Mouse (Mus musculus) urinary bladder, adult 2 months (tissue): ENCODE measurements at regions not wholly inside any gene's neighbourhood (a gene's known extent, or its start where the extent isn't known, plus 50 kb on each side); places are given as distances from the start of the nearest gene placed in this dataset.

Experiments used
- DNase-seq: peaks from one replicate; pipeline ENCODE4 v3.0.0; 2022; ENCODE audit warnings: low spot score

GRCm38 (mm10) chr15:59794871-59795270 lies 221.5 kb downstream of the 4933412E24Rik start:
- DNase-seq = no peak

DNA sequence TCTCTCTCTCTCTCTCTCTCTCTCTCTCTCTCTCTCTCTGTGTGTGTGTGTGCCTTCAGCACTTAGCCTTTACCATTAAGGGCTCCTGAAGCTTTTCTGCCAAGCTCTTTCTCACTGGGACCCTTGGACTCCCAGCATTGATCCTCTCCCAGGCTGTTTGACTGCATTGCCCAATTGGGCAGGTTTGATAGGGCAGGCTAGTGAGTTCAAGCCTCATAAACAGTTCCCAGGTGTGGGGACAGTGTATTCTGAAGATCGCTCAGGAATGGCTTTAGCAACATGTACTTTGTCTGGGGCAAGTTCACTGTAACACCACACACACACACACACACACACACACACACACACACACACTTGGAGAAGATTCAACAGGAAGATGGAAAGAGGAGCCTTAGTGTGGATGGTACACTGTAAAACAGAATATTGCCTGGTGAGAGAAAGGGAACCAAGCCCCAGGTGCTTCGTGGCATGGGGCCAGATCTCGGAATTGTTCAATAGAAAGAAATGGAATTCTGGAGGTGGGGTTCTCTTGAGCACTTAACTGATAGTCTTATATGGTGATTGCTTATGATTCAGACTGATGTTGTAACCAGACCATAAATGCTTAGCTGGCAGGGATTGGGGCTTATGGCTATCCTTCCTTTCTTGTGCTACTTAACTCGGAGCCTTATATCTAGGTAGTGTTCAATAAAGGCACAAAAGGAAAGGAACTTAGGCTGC lies 229.5 kb downstream of the 4933412E24Rik start:
- DNase-seq = no peak

- no peak for DNase-seq
Observed at GRCm38 (mm10) chr15:59785981-59786380, 230.4 kb downstream of the 4933412E24Rik start.

DNA sequence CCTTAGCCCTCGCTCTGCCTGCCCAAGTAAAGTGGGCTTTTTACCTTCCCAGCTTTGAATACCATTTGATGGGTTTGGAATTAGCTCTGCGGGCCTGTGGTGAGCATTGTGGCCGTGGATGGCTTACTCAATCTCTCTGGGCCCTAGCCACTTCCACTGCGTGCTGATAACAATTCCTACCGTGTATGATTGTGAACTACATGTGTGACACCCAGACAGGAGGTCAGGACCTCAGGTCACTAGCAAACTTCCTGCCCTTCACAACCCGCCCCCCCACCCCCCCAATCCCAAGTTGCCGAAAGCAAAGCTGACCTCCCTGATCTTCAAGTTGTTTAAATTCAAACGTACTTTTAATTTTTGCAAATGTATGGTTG lies 231.9 kb downstream of the 4933412E24Rik start:
- DNase-seq = no peak

- DNase-seq = peak; percentile 33
Observed at GRCm38 (mm10) chr15:59783782-59784555, 232.4 kb downstream of the 4933412E24Rik start.

- DNase-seq = no peak
Observed at GRCm38 (mm10) chr15:59783393-59783781, 233.0 kb downstream of the 4933412E24Rik start.

DNA sequence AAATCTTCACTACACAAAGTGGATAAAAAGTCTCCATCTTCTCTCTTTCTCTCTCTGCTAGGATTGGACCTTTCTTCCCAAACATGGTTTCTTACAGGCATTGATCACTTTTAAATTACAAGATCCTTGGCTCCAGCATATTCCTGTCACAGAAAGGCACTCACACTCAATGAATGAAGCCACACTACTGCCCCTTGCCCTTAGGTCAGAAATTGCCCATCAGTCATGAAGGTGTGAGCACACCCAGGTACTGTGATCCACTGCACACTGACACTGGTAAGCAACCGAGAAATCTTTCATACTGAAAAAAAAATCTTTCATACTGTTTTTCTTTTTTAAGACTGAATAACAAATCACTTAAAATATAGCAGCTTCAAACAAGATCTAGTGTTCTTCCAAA lies 235.9 kb downstream of the 4933412E24Rik start:
- DNase-seq = no peak

GRCm38 (mm10) chr15:59777307-59777871 lies 239.0 kb downstream of the 4933412E24Rik start:
- DNase-seq = peak; percentile 56

GRCm38 (mm10) chr15:59775781-59776180 lies 240.6 kb downstream of the 4933412E24Rik start:
- DNase-seq = no peak

DNA sequence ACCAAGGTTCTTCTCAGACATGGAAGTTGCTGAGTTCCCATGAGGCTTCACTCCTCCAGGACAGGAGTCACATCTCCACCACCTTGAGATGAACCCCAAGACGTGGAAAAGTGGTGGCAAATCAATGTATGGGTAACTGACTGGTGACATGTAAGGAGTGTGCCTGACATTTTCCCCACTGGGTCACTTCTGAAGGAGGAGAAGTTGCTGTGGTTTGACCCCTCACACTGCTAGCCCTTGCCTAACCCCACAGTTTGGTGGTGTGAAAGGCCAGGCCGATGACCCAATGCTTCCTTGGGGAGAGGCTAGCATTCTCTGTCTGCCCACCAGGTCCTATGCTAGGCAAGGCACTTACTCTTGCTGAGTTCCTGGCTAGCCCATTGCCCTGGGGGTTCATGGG lies 242.4 kb downstream of the 4933412E24Rik start:
- DNase-seq = no peak

DNA sequence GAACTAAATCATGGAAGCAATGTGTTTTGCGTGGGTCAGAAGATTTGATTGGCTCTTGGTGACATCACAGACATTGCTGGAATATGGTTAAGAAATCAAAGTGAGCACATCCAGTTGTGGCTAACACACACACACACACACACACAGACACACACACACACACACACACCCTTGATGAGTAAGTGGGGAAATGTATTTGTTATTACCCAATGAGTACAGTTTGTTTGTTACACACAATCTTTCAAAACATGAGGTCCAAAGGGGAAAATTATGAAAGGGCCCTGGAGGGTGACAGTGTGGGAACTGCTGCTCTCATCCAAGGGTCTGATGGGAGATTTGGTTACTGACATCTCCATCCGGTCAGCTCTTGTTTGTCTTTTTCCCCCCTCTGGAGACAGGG lies 243.8 kb downstream of the 4933412E24Rik start:
- DNase-seq = no peak

GRCm38 (mm10) chr15:59762061-59762460 lies 254.4 kb downstream of the 4933412E24Rik start:
- no peak for DNase-seq

GRCm38 (mm10) chr15:59760490-59760889 lies 255.9 kb downstream of the 4933412E24Rik start:
- DNase-seq = no peak

DNA sequence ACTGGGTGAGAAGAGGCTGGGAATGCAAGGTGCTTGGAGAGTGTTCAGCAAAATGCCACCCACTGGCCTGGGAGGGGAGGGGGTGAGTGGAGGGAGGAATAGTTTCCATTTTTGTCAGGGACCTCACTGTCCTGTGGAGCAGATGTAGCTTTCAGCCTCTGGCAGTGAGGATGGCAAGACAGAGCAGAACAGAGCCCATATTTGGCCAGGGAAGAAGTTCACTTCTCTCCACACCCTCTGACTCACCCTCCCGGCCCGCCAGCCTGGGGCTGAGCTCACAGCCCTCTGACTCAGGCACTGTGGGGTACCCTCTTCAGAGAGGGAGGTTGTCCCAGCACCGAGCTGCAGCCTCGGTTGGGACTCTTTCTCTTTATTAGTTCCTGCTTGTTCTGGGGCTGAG lies 256.8 kb downstream of the 4933412E24Rik start:
- peak; percentile 49 for DNase-seq

DNA sequence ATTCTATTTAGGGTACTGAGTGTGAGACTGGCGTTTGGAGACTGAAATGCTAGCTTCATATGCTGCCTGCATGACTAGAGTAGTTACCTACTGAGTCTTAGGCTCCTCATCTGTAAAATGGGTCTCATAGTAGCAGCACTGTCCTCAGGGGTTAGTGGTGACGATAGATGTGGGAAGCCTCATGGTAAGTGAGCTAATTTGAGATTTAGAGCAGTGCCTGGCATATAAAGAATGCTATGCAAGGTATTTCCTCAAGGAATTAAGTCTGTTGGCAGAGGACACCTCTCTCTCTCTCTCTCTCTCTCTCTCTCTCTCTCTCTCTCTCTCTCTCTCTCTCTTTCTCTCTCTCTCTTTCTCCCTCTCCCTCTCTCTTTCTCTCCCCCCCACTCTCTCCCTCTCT lies 257.4 kb downstream of the 4933412E24Rik start:
- DNase-seq = no peak

GRCm38 (mm10) chr15:59756141-59756540 lies 260.3 kb downstream of the 4933412E24Rik start:
- DNase-seq = no peak

DNA sequence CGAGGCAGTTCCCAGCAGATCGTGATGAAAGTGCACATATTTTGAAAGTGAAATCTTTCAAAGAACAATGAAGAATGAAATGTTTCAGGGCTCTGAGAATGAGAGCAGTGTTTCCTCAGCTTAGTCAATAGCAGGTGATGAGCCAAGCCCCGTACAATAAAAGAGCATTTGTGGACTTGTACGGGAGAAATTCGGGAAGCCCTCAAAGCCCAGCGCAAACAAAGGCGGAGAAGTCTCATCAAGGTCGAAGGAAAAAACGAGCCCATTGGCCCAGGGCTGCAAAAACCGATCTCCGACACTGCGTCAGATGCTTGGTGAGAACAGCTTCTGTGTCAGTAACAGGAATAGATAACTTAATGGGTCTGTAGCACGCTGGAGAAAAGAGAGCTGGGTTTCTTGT lies 261.5 kb downstream of the 4933412E24Rik start:
- DNase-seq = no peak

DNA sequence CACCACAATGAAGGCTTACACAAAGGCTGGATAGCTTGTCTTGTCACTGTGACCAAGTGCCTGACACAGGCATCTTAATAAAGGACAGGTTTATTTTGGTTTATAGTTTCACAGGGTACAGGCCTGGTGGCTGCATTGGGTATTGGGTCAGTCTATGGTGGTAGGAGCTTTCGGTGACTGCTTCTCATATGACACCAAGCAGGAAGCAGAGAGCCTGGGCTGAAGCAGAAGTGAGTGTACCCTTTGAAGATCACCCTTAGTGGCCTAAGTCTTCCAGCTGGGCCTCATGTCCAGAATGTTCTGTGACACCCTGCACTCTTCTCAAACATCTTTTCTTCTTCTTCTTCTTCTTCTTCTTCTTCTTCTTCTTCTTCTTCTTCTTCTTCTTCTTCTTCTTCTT lies 264.1 kb downstream of the 4933412E24Rik start:
- DNase-seq = no peak

DNA sequence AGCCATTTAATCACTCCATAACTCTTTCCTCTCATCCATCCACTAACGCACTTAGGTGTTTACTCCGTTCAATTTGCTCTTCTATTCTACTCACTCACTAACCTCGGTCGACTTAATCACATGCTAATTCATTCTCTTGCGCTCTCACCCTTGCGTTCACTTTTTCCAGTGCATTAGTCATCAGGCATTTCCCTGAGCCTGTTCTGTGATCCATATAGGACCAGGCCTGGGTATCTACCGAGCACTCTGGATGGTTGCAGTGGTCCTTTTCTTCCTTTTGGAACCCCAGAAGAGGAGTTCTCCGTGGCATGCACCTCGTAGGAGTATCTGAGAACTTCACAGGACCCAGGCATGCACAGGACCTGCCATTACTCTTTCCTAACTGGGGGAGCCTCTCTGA lies 270.1 kb downstream of the 4933412E24Rik start:
- DNase-seq = no peak

- no peak for DNase-seq
Observed at GRCm38 (mm10) chr15:59744411-59744931, 271.9 kb downstream of the 4933412E24Rik start.

- DNase-seq = no peak
Observed at GRCm38 (mm10) chr15:59739197-59739596, 277.2 kb downstream of the 4933412E24Rik start.

- DNase-seq = no peak
Observed at GRCm38 (mm10) chr15:59737247-59737646, 279.2 kb downstream of the 4933412E24Rik start.

DNA sequence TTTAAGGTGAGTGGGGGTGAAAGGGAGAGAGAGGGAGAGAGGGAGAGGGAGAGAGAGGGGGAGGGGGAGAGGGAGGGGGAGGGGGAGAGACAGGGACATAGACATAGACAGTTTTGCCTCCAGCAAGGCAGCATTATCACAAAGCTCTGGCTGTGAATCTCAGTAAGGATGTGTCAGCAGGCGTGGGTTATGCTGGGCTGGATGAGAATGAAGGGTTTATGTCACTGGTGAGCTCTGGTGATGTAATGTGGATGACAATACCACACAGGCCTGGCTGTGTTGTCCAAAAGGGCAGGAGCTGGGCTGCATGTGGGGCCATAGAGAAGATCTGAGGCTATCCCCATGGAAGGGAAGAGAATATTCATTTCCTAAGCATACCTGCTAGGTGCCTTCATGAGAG lies 282.0 kb downstream of the 4933412E24Rik start:
- no peak for DNase-seq
